Mouse (Mus musculus) embryo, embryonic 9.5 days (tissue): ENCODE data around the gene Itga6.

Source experiments
- DNase-seq: peaks from one replicate; pipeline ENCODE4 v3.0.0-alpha.2; 2017; ENCODE audit errors: extremely low spot score

Gene Itga6

DNA sequence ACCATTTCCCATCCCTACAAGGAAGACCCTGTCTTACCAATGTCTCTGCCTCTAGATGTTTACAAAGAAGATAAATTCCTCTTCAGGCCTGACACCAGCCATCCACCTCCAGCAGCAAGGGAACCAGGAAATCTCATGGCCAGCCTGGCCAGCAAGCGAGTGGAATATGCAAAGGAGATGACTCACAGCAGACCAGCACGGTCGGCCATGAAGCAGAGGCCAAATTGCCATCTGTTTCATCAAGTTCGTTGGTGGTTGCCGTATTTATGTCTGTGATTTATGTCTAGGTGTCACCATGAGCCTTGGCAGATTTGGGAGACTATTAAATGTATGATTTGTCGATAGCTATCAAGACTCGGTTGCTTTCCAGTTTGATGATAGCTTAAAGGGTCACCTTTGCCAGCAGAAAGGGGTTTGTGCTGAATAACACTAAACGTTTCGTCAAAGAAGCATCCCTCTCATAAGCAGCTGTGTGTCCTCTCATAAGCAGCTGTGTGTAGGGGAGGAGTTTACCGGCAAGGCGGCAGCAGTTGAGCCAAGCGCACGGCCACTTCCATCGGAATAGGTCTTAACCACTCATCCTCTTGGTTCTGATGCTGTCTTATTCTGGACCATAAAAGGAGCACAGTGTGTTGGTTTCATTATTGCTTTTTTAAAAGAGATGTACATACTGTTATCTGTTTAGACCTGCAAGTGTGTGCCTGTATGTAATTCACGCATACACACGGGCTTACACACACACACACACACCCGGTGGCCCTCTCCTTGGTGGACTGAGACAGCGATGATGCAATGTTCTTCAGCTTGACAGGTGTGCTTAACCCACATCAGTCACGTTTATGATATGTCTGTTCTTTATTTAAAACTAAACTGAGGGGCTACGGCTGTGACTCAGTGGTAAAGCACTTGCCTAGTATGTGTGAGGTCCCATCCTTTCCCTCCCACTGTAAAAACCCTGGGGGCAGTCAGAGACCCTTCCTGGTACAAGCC lies 14.5 kb upstream of the Itga6 start:
- DNase-seq = no peak

DNA sequence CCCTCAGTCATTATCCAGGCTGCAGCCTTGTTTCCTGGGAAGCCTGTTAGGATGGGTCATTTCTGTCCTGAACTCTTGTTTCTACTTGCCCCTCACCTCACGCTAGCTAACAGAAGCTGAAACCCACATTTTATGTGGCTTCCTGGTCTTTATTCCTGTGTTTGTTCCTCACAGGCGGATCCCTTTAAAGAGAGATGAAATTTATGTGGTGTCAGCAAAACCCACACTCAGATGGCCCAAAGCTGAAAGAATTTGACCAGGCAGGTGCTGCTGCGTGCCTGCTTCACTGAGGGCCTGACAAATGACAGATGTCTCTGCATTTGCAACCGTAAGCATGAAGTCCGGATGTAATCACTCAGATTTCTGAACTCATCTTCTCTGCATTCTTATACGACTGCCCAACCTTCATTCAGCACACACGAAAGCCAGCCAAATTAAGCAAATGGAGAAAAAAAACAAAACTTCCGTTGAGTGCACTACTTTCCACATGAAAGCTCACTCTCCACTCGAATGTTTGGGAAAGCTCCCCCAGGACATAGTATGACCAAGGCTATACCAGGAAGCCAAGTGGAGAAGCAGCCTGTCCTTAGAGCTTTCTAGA lies 10.5 kb upstream of the Itga6 start:
- DNase-seq = no peak

DNA sequence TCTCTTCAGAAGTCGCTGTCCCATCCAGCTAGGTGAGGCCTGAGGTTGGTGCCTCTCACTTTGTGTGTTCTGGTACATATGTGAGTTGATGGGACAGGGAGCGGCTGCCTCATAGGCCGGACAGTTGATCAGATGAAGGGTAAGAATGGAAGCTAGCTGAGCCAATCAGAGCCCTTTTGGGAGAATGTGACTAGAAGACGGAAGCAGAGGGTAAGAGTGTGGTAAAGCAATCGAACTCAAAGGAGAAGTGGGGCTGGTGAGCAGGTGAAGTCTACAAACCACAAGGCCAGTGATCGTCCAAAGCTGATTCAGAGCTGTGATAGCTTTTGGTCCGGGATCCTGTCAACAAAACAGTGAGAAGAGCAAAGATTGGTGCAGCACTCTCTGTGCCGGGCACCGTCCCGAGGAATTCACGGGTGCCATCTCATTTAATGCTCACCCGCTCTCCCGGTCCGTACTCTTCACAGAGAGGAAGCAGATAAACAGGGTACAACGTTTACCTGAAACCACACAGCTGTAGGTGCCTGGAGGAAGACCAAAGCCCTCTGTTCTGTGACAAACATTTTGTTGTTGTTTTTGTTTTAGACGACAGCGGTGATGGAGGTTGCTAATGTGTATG lies 9.8 kb upstream of the Itga6 start:
- no peak for DNase-seq

DNA sequence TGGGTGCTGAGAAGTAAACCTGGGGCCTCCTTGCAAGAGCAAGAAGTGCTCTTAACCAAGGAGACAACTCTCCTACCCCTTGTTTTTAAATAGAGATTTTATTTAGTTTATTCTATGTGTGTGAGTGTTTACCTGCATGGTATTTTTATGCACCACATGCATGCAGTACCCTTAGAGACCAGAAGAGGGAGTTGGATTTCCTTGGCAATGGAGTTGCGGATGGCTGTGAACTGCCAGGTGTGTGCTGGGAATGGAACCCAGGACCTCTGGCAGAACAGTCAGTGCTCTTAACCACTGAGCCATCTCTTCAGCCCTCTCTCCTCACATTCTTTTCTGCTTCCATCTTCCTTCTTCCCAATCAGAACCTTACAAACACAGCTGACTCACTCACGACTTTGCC lies 9.2 kb upstream of the Itga6 start:
- DNase-seq = no peak

DNA sequence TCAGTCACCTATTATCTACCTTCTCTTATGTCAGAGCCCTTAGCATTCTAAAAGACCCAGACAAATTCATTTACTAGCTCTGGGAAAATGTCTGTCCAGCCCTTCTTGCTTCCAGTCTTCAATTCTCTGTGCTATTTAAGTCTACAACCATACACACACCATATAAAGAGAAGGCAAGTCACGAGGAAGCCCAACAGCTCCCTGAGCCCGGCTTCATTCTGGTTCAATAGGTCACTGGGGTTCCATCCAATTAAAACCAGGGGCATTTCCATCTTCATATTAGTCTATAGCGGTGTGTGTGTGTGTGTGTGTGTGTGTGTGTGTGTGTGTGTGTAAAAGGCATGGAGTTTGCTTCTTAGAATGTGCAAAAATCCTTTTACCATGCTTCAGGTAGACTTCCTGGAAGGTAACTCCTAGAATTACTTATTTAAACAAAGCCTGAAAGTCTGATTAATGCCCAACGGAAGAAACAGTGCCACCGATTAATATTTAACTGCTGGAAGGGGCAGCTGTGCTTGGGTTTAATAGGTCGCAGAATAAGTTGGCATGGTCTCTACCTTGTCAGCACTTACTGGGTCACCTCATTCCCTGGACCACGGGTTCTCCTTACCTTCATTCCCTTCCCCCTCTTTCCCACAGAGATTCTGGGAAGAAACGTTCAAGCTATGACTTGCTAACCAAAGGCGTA lies 6.1 kb upstream of the Itga6 start:
- DNase-seq = no peak

DNA sequence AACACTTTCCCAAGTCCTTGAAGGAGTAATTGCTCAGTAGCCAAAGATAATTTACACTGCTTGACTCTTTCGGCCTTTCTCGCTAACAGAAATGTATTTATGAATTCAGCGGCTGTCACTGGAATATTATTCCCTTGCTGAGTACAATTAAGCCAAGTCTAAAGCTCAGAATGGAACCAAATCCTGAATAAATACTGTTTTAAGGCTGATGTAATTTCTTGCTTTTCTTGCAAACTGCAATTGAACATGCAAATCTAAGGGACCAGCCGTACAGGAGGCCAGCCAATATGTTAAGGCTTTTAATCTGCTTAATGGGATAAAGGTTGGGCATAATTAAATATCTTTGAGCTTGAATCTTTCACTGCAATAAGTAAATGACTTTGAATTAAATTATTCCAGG lies 2.9 kb upstream of the Itga6 start:
- DNase-seq = no peak

DNA sequence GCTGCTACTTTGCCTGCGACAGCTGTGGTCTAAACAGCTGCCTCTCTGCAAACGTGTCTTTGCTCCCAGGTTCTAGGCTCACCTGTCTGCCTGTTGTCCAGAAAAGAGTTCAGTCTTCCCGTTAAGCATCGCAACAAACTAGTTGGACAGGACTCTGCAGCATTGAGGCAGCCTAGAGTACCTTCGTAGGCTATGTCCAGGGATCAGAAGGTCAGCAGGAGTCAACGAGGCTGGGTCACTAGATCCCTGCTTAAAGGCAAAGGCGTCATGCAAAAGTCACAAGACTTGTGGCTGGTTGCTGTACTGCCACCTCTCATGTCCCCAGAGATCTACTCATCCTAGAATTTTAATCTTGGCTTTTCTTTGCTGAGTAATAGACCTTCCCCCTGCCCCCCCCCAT lies 2.0 kb upstream of the Itga6 start:
- DNase-seq = no peak

DNA sequence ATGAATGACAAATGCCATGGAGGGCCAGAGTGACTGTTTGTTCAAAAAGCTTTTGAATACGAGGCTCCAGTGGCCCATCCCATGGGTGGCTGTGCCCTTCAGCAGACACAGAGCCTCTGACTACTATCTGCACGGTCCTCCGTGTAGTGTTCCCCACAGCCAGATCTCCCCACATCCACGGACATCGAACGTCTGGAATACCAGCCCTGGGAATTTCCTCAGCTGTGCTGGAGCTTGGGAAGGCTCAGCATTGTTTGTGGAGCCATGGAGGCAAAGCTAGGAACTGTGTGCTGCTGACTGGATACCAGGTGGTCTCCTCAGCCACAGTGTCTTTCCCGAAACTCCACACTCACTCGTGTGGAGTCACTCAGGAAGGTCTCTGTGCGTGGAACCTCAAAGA lies 1.1 kb upstream of the Itga6 start:
- no peak for DNase-seq

DNA sequence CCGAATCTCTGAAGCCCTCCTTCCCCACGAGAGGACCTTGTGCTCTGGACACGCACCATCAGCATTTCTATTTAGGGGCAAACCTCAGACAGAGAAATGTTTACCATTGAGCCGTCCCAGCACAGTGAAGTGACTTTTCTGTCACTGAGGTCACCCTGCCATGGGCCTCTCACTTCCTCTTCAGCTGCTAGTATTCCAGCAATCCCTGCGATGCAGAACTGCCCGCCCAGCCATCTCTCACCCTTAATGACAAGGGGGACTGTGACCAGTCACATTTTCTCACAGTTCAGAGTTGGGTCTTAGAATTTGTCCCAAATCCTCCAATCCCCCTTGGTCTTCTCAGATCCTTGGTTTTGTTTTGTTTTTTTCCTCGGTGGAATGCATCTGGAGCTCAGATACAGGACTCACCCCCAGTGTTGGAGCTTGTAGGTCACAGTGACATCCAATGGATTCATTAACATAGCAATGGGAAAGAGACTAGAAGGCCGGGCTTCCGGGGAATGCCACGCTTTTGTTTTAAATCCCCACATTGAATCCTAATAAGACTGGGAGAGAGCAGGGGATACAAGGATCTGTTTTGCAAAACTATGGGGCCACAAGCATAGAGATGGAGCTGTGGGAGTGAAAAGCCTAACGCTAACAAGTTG lies 432 bp upstream of the Itga6 start:
- DNase-seq = peak; percentile 66

DNA sequence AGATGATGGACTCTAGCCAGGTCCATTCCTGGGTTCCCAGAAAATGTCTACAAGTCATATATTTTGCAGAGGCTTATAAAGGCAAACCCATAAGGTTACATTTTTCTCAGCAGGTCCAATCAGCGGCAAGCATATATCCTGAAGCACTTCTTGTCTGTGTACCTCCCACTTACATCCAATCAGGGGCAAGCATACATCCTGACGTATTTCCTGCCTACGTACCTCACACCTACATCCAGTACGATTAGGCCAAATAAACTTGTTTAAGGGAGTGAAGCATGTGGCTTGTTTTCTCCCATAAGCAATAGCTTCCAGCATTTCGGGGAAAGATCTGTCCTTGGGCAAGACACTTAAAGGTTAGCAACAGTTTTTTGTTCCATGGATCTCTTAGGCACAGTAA lies 3.0 kb downstream of the Itga6 start:
- no peak for DNase-seq

DNA sequence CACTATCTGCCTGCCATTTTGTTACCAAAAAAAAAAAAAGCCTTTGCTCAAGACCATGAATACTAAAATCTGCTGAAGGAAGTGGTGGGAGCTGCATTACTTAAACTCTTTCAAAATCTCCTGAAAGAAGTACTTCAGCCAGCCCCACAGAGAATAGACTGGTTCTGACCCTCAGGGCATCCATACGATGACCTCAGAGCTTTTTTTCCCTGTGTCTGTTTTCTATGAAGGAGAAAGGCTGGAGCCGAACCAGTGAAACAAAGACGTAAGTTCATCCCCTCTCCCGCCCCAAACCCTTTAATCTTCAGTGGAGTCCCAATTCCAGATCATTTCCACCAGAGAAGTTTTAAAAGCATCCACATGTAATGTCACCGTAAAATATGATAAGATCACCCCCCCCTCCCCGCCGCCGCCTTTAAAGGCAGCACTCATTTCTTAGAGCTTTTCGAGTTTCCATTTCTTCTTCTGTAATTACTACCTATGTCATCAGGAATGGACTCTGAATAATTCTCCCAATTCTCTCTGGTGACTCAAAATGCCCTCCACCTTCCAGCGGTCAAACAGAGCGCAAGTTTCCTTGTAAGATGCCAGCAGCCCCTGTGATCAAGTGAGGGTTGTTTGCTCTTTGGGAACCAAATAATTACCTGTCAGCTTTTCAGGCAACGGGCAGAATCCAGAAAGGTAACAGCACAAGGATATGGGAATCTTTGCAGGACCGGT lies 4.1 kb downstream of the Itga6 start:
- peak; percentile 61 for DNase-seq

DNA sequence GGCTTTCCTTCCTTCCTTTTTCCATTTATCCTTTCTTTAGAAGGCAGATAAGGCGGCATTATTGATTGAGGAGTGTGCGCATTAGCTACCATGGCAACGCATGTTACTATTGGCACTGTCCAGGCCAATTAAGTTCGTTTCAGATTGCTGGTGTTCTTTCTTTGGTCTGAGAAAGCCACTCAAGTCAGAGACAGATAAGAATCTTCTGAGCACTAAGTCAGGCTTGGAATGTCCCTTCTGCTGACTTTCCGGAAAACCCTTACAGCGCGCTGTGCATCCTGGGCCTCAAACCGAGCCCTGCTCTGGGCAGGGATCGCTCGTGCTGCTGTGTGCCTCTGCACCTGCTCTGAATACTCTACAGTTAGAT lies 4.7 kb downstream of the Itga6 start:
- peak; percentile 54 for DNase-seq

DNA sequence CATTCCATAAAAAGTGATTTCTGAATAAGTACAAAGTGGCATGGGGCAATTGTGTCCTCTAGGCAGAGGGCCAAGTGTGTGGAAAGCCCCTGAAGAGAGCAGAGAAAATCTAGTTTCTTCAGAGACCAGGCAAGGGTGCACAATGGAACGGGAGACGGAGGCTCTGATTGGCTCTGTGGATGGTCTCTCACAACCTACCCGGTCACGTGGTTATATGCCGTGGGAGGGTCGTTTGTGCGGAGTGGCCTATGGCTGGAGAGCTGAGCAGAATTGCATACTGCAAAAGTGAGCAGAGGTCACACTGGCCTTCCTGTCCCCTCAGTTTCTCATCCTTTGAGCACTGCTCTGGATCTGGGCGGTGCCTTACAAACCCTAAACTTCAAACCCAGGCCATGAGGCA lies 5.9 kb downstream of the Itga6 start:
- peak; percentile 29 for DNase-seq

DNA sequence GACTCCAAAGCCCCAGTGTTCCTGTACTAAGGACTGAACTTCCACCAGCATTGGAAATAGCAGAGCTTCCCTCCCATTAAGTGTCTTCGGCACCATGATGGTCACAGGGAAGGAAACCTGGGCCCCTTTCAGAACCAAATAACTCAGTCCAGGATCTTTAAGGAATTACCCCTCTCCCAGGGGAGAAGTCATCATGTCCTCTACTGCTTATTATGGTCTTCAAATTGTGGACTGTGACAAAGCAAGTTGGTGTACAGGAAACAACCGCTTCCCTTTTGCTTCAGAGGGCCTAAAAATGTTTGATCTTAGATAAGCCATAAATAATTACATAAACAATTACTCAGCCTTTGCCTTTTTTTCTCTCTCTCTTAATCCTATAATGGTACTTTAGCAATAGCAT lies 6.4 kb downstream of the Itga6 start:
- DNase-seq = no peak

DNA sequence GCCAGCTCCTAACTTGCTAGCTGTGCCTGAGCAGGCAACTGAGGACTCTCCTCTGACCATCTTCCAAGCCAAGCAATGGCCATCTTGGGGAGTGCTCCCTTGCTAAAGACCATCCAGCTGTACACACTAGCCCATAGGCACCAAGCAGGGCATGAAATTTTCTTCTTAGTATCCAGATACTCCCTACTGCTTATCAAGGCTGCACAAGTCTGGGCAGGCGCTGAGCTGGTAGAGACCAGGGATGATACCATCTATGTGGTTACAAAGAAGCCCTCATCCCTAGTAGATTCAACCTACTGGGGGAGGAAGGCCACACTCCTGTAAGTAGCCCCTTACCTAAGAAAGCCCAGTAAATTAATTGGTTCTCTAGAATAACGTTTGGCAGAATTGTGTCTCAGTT lies 7.0 kb downstream of the Itga6 start:
- no peak for DNase-seq

DNA sequence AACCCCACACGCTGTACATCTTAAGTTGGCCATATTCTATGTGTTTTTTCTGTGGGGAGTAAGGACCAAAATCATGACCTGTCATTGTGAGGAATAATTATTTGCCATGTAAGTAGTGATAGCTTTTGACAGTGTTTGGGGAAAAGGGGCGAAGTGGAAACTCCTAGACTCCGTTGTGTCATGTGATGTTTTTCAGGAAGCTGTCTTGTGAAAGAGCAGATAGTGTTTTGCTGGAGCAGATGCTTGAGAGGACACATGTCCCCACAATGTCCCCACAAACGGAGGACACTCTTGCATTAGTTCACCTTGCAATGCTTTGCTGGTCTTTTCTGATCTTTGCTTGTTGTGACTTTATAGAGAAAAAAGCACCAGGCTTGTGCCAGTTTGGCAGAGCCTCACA lies 7.7 kb downstream of the Itga6 start:
- no peak for DNase-seq

DNA sequence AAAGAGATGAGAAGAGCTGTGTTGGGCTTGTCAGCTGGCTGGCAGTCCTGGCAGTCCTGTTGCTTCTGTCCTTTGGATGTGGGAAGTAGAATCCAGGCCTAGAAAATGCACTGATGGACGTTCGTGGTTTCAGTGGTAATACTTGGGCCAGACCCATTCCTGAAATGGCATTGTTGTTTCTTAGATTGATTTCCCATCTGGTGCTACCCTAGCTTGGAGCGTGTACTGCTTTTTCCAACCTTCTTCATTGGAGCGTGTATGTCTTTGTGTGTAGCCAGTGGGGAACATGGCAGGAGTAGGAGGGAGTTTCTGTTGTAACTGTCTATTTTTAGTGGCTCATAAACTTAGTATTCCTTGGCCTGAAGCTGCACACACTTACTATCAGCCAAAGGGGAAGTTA lies 10.3 kb downstream of the Itga6 start:
- DNase-seq = no peak

DNA sequence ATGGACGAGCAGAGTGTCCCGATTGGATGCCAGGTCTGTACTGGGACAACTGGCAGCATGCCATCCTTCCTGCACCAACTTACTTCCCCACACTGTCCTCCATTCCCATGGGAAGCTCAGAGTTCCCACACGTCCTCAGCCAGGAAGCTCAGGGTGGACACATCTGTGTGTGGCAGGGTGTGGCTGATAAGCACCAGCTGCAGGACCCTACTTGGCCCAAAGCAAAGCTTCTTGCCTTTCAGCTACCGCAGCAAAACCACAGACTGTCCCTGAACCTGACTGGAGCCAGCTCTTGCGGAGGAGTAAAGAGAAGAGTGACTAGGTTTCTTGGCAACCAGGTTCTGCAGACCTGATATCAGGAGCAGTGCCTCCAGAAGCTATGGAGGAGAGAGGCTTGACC lies 11.7 kb downstream of the Itga6 start:
- no peak for DNase-seq

DNA sequence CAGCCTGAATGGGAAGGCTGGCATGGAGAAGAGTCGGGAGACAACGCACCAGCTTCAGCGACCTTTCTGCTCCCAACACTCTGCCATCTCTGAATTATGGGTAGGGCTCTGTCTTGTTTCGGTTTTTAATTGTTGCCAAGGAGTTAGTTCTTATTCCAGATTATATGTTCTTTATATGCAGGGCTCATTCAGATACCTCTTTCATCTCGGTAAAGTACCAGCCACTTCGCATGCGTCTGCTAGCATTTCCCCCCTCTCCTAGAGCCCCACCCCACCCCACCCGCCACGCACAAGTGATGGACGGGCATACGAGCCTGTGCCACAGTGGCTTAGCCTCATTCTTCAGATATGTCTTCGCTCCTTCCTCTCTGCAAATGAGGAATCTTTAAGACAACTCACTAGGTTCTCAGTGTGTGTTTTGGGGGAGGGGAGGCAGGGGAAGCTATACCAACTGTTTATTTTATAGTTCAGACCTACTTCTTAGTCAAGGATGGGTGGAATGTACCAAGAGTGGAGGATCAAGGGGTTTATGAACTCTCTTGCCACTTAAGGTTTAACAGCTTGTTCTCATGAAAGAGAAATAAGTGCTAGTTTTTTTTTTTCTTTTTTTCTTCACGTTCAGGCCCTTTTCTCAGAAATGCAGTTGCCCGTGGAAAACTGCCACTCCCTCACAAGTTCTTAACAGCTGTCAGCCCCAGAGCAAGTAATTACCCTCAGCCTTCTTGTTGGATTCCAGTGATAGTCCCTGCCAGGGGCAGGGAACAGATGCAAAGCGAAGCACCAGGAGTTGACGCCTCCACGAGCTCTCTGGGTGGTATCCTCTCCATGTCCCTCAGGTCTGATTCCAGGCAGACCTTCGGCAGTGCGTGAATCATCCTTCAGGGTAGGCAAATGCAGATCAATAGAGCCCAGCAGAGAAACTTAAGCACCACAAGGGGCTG lies 13.4 kb downstream of the Itga6 start:
- DNase-seq = no peak

DNA sequence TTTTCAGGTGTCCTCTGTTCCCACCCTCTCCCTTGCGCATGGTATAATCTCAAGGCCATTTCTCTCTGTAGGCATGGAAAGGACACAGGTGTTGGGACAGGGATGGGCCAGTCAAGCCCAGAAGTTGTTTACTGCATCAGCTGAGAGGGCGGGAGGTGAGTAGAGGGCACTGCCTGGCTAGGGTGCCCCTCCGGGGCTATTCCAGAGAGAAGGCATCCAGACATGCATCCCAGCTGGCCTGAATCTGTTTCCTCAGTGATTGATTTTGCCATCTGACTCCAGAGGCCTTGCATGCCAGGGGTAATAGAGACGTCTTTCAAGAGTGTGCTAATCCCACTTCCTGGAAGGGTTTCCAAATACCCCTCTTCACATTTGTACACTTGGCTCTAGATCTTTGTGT lies 14.7 kb downstream of the Itga6 start:
- no peak for DNase-seq
